Mouse (Mus musculus) lung, adult 2 months (tissue): Measurements from ENCODE around the gene Nexn.

Experiments
- CTCF ChIP-seq: fragments of 200-500 bp; IDR thresholded peaks from 2 replicates; pipeline ENCODE4 v1.5.1; 2011; ENCODE audit warnings: mild to moderate bottlenecking, low read length, control low read depth; ENCODE audit not compliant: insufficient read depth
- POLR2A ChIP-seq: fragments of 200-500 bp; IDR thresholded peaks from 2 replicates; pipeline ENCODE4 v1.6.1; 2011; ENCODE audit warnings: low read depth, mild to moderate bottlenecking, control low read depth, low read length, borderline replicate concordance; ENCODE audit errors: extremely low read depth

- TF ChIP-seq CTCF, result no peak
- no peak for TF ChIP-seq POLR2A
Measured at GRCm38 (mm10) chr3:152276935-152277334, 10.8 kb upstream of the Nexn start.
